ENCODE assay signal across 10 mouse cellular contexts in the genomic region with DNA sequence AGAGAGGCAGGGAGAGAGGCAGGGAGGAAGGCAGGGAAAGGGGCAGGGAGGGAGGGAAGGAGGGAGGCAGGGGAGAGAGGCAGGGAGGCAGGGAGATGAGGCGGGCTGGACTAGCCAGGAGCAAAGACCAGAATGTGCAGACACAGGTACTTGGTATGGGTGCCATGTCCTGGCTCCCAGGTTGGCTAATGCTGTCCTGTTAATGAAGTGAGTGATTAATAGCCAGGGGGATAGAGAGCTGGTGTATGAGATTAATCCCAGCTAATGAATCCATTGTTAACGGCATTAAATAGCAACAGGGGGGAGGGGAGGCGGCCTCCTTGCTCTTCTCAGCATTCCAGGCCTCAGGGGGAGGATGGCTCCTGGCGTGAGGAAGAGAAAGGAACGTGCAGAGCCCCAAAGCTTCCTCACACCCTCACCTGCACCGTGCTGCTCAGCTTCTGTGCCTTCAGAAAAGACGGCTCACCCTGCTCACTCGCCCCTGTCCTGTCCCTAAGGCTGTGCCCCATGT. TPM values are rescaled to one million over a fixed set of nuclear protein-coding genes. Genes with fewer than 3 reads are reported as not detected.
A peak's percentile ranks its signal among the peaks of the same experiment; 100 is the strongest.
DNase-seq lines count a peak whose midpoint lies in the region; ATAC-seq and TF ChIP-seq lines count a peak whose summit lies in the region.
"Had no signal": no experiment of that assay in that cellular context is flagged by ENCODE, and none has a peak within 500 bp of the region (broad histone marks: within the 10 kb centered on the region; RNA-seq: fewer than 3 reads in every experiment).

No protein-coding gene starts in this region.

- no peaks in the 10 kb centered on the region for H3K79me2 ChIP-seq in heart, adult 2 months (replicated peaks; ENCODE audit: control insufficient read depth, insufficient read depth, low read length)

- no peak overlapping the region for H3K4me2 ChIP-seq in forebrain, embryonic 11.5 days (ENCODE audit: low read depth, low read length, severe bottlenecking)
- H3K4me2 ChIP-seq in hindbrain, embryonic 13.5 days = no peak overlapping the region
- no peak overlapping the region for H3K4me2 ChIP-seq in neural tube, embryonic 15.5 days

- no peaks in the 10 kb centered on the region for H3K27me3 ChIP-seq in forebrain, embryonic 11.5 days (ENCODE audit: control insufficient read depth, insufficient read depth, low read length)
- peaks cover 10% of the 10 kb centered on the region for H3K27me3 ChIP-seq in hindbrain, embryonic 13.5 days
- H3K27me3 ChIP-seq in neural tube, embryonic 15.5 days (replicated peaks) = no peaks in the 10 kb centered on the region
- no peaks in the 10 kb centered on the region; the same call in 1 of the 2 replicates for H3K27me3 ChIP-seq in heart, adult 2 months (ENCODE audit: control insufficient read depth, insufficient read depth, low read length)

- no peak for TF ChIP-seq POLR2A in heart, adult 2 months (IDR thresholded peaks at IDR 0.05; ENCODE audit: insufficient read depth, low read depth, low read length)

- no peak for TF ChIP-seq CTCF in heart, adult 2 months (IDR thresholded peaks at IDR 0.05)

- intact Hi-C loops in heart, adult 2 months (cut with DNase I) = no loop called here

- under 1% methylated on average over 8 of the region's 8 CpGs for WGBS in forebrain, embryonic 11.5 days
- 3% methylated on average over 8 of the region's 8 CpGs for WGBS in hindbrain, embryonic 13.5 days
- WGBS in neural tube, embryonic 15.5 days = 8% methylated on average over 8 of the region's 8 CpGs
- 18% methylated on average over 8 of the region's 8 CpGs for WGBS in heart, adult 2 months

- no peak for TF ChIP-seq EP300 in heart, adult 2 months (IDR thresholded peaks at IDR 0.05; ENCODE audit: insufficient read depth, low read depth, low read length)

- H3K27ac ChIP-seq in forebrain, embryonic 11.5 days (ENCODE audit: low read depth, low read length) = no peak overlapping the region
- H3K27ac ChIP-seq in hindbrain, embryonic 13.5 days = peak overlapping the region; percentile 81
- 0 out of 2 replicates have a peak overlapping the region, but pooled peaks have one; percentile 51 for H3K27ac ChIP-seq in neural tube, embryonic 15.5 days (replicated peaks)
- no peak overlapping the region for H3K27ac ChIP-seq in heart, adult 2 months

- H3K4me3 ChIP-seq in forebrain, embryonic 11.5 days (ENCODE audit: low read depth, low read length) = no peak overlapping the region
- H3K4me3 ChIP-seq in hindbrain, embryonic 13.5 days = no peak overlapping the region
- no peak overlapping the region for H3K4me3 ChIP-seq in neural tube, embryonic 15.5 days (replicated peaks)
- H3K4me3 ChIP-seq in heart, adult 2 months = no peak overlapping the region

- H3K9me3 ChIP-seq in forebrain, embryonic 11.5 days (ENCODE audit: control insufficient read depth, low read length) = no peaks in the 10 kb centered on the region
- H3K9me3 ChIP-seq in hindbrain, embryonic 13.5 days = no peaks in the 10 kb centered on the region
- no peaks in the 10 kb centered on the region for H3K9me3 ChIP-seq in neural tube, embryonic 15.5 days (replicated peaks)

- peak; percentile 67 for ATAC-seq in forebrain, embryonic 11.5 days (replicated peaks; ENCODE audit: low FRiP score)
- ATAC-seq in hindbrain, embryonic 13.5 days (ENCODE audit: low FRiP score) = peak; percentile 78
- ATAC-seq in neural tube, embryonic 15.5 days (ENCODE audit: low FRiP score) = peak; percentile 46; the same call in 1 of the 2 replicates

- H3K36me3 ChIP-seq in forebrain, embryonic 11.5 days (ENCODE audit: control insufficient read depth, insufficient read depth, low read length) = no peaks in the 10 kb centered on the region
- H3K36me3 ChIP-seq in hindbrain, embryonic 13.5 days = no peaks in the 10 kb centered on the region
- H3K36me3 ChIP-seq in neural tube, embryonic 15.5 days = no peaks in the 10 kb centered on the region
- H3K36me3 ChIP-seq in heart, adult 2 months (ENCODE audit: control insufficient read depth, insufficient read depth, low read length) = no peaks in the 10 kb centered on the region

- peaks cover 14% of the 10 kb centered on the region for H3K4me1 ChIP-seq in forebrain, embryonic 11.5 days (replicated peaks; ENCODE audit: control insufficient read depth, insufficient read depth, low read length)
- H3K4me1 ChIP-seq in hindbrain, embryonic 13.5 days (replicated peaks) = peaks cover 22% of the 10 kb centered on the region
- H3K4me1 ChIP-seq in neural tube, embryonic 15.5 days = peaks cover 16% of the 10 kb centered on the region
- H3K4me1 ChIP-seq in heart, adult 2 months (ENCODE audit: control insufficient read depth, insufficient read depth, low read length) = no peaks in the 10 kb centered on the region

- H3K9ac ChIP-seq in forebrain, embryonic 11.5 days (ENCODE audit: low read length) = peak overlapping the region; percentile 12; the same call in 1 of the 2 replicates
- H3K9ac ChIP-seq in hindbrain, embryonic 13.5 days = 0 out of 2 replicates have a peak overlapping the region, but pooled peaks have one; percentile 13
- no peak overlapping the region for H3K9ac ChIP-seq in neural tube, embryonic 15.5 days (replicated peaks)
- no peak overlapping the region for H3K9ac ChIP-seq in heart, adult 2 months (ENCODE audit: low read depth, low read length)

- DNase-seq in forebrain, embryonic 11.5 days (ENCODE audit: low spot score) = peak; percentile 63
- DNase-seq in kidney, postnatal 25 days = peak; percentile 25 to 68
- DNase-seq in ovary, postnatal 10 days (ENCODE audit: low spot score) = no peak
- DNase-seq in lung, postnatal 25 days (ENCODE audit: low spot score) = no peak
- no peak for DNase-seq in heart, adult 2 months
- DNase-seq: heart, adult 18-20 months; lung, adult 2 months; spleen, adult 18-20 months had no signal

RNA-seq across cellular contexts. Expression of gene Scmh1, which starts 45.0 kb away (rescaled TPM):
- 46.1 and 46.4 TPM in 2 replicates for polyA plus RNA-seq in forebrain, embryonic 11.5 days (2014; fragmentation: Nextera tagmentation; extraction: Ambion mirVana)
- polyA plus RNA-seq in hindbrain, embryonic 13.5 days (2015; fragmentation: Nextera tagmentation; extraction: Ambion mirVana) = 84.7 and 85.7 TPM in 2 replicates
- 77.5 and 80.4 TPM in 2 replicates for polyA plus RNA-seq in neural tube, embryonic 15.5 days (2015; fragmentation: Nextera tagmentation; extraction: Ambion mirVana)
- total RNA-seq in heart, adult 2 months (2021) = 10 to 100 TPM; 53.1 to 67.9 TPM
- polyA plus RNA-seq in heart, adult 2 months (2012; rRNA removed) = 48.1 and 63.6 TPM in 2 replicates

Comparison
In these comparisons a context has a peak if more than half of its experiments do, and no peak if none do; other contexts are left out.
1. DNase-seq: peak in forebrain, embryonic 11.5 days (single experiment) and kidney, postnatal 25 days (2 of 2); none in ovary, postnatal 10 days (single experiment), lung, postnatal 25 days (single experiment) and heart, adult 2 months (0 of 2).
2. H3K27ac ChIP-seq: peak in hindbrain, embryonic 13.5 days (single experiment) and neural tube, embryonic 15.5 days (single experiment); none in forebrain, embryonic 11.5 days (single experiment) and heart, adult 2 months (single experiment).
3. H3K9ac ChIP-seq: peak in forebrain, embryonic 11.5 days (single experiment) and hindbrain, embryonic 13.5 days (single experiment); none in neural tube, embryonic 15.5 days (single experiment) and heart, adult 2 months (single experiment).
4. Peak in every context shown above with its lines, with median percentiles within 50 percentile points of each other: ATAC-seq.